Mouse (Mus musculus) layer of hippocampus, adult 18-20 months (tissue): ENCODE measurements around the gene Mecr. TPM values are rescaled to one million over a fixed set of nuclear protein-coding genes. Genes with fewer than 3 reads are reported as not detected.

Experiments used
- total RNA-seq, 2 experiments: library from RNA; stranded (reverse); gene quantifications; 2 replicates each; pipeline ENCODE4 v1.2.3; 2021

Mecr gene
- total RNA-seq, 2 experiments from 2014 or later = 27.7 TPM

Other genes with a start within 250 kb of the Mecr start
- gene Ptpru, start 5.2 kb upstream of the Mecr start, total RNA-seq = 10 to 100 TPM; 85.0 to 98.5 TPM
- gene Srsf4, start 30.1 kb downstream of the Mecr start, total RNA-seq = 10 to 100 TPM; 71.4 to 71.5 TPM
- gene Tmem200b, start 78.3 kb downstream of the Mecr start, total RNA-seq = 1 to 10 TPM; 1.2 to 1.3 TPM
- gene Gm10300, start 231.2 kb downstream of the Mecr start, total RNA-seq = not detected
- gene Epb41, start 231.9 kb downstream of the Mecr start, total RNA-seq = 10 to 100 TPM; 16.2 to 20.8 TPM